Mouse (Mus musculus) central nervous system, embryonic 14 days (tissue): ENCODE data around the gene Irx1. TPM values are rescaled to one million over a fixed set of nuclear protein-coding genes. Genes with fewer than 3 reads are reported as not detected.

Source experiments
- polyA plus RNA-seq: library from polyadenylated mRNA; depleted of rRNA; stranded (reverse); fragments of >200 nt; gene quantifications from 2 replicates; pipeline ENCODE4 v1.2.3, GENCODE M21; 2012; rRNA removed

The Irx1 gene
- polyA plus RNA-seq, result 51.8 and 76.0 TPM in 2 replicates

GRCm38 (mm10) chr13:71963356-71964351 is at the start of gene Irx1:
Gene Irx1 (minus strand): TSS chr13:71963723.

